11 mouse cellular contexts compared by ENCODE assay signal in genomic region chr10:43467659-43468058, GRCm38 (mm10). TPM values are rescaled to one million over a fixed set of nuclear protein-coding genes. Genes with fewer than 3 reads are reported as not detected.
DNase-seq lines count a peak whose midpoint lies in the region; ATAC-seq and TF ChIP-seq lines count a peak whose summit lies in the region.
"Had no signal": no experiment of that assay in that cellular context is flagged by ENCODE, and none has a peak within 500 bp of the region (broad histone marks: within the 10 kb centered on the region; RNA-seq: fewer than 3 reads in every experiment).

No protein-coding gene starts in this region.

- DNase-seq in heart, adult 9 months (ENCODE audit: low spot score in 2 of 2): no peak
- DNase-seq in testis, postnatal 14 days (ENCODE audit: low spot score): no peak
- DNase-seq in thymus, postnatal 25 days: peak; percentile 23
- no peak for DNase-seq in gastrocnemius, postnatal 25 days
- DNase-seq in MN1 (ENCODE audit: low spot score): no peak
- DNase-seq: cerebellum, postnatal 14 days had no signal

- no peaks in the 10 kb centered on the region for H3K27me3 ChIP-seq in heart, embryonic 11.5 days (ENCODE audit: control insufficient read depth, insufficient read depth, low read length)
- H3K27me3 ChIP-seq in testis, adult 2 months (ENCODE audit: control insufficient read depth, insufficient read depth, low read length): no peaks in the 10 kb centered on the region
- no peaks in the 10 kb centered on the region for H3K27me3 ChIP-seq in limb, embryonic 13.5 days
- H3K27me3 ChIP-seq: midbrain, embryonic 12.5 days; Patski had no signal

- no peak overlapping the region for H3K9ac ChIP-seq in heart, embryonic 11.5 days (ENCODE audit: low read depth, low read length)
- H3K9ac ChIP-seq in limb, embryonic 13.5 days: no peak overlapping the region
- H3K9ac ChIP-seq: midbrain, embryonic 12.5 days had no signal

- TF ChIP-seq CTCF in testis, adult 2 months (IDR thresholded peaks at IDR 0.05; ENCODE audit: control insufficient read depth, insufficient read depth, insufficient replicate concordance, low read depth, low read length): no peak

- TF ChIP-seq POLR2A in testis, adult 2 months (IDR thresholded peaks at IDR 0.05; ENCODE audit: control insufficient read depth, low read depth, low read length): no peak

- no peaks in the 10 kb centered on the region for H3K9me3 ChIP-seq in heart, embryonic 11.5 days (replicated peaks; ENCODE audit: control insufficient read depth, low read length)
- H3K9me3 ChIP-seq in limb, embryonic 13.5 days: no peaks in the 10 kb centered on the region; the same call in 1 of the 2 replicates
- H3K9me3 ChIP-seq: midbrain, embryonic 12.5 days had no signal

- H3K27ac ChIP-seq in heart, embryonic 11.5 days (ENCODE audit: low read depth, low read length): no peak overlapping the region
- H3K27ac ChIP-seq in testis, adult 2 months (ENCODE audit: control insufficient read depth, insufficient read depth, low read depth, low read length): no peak overlapping the region
- H3K27ac ChIP-seq in limb, embryonic 13.5 days: no peak overlapping the region
- H3K27ac ChIP-seq: midbrain, embryonic 12.5 days had no signal

- ATAC-seq in heart, embryonic 11.5 days (replicated peaks; ENCODE audit: insufficient number of reproducible peaks, low FRiP score, low TSS enrichment): peak; percentile 49; the same call in 1 of the 2 replicates
- no peak for ATAC-seq in limb, embryonic 13.5 days (ENCODE audit: low FRiP score, low read depth)
- ATAC-seq: Patski had no signal

- no peak overlapping the region; the same call in 1 of the 2 replicates for H3K4me3 ChIP-seq in heart, embryonic 11.5 days (ENCODE audit: low read depth, low read length)
- peak overlapping the region; percentile 25 for H3K4me3 ChIP-seq in testis, adult 2 months (ENCODE audit: control insufficient read depth, low read depth, low read length)
- H3K4me3 ChIP-seq in limb, embryonic 13.5 days: no peak overlapping the region
- H3K4me3 ChIP-seq: midbrain, embryonic 12.5 days had no signal

- WGBS in heart, embryonic 11.5 days (ENCODE audit: insufficient replicate concordance): 33% methylated on average over 13 of the region's 13 CpGs
- 37% methylated on average over 13 of the region's 13 CpGs for WGBS in limb, embryonic 13.5 days

- peak overlapping the region; percentile 55 for H3K4me2 ChIP-seq in heart, embryonic 11.5 days
- H3K4me2 ChIP-seq in limb, embryonic 13.5 days (replicated peaks): peak overlapping the region; percentile 47
- H3K4me2 ChIP-seq: midbrain, embryonic 12.5 days had no signal

- no peaks in the 10 kb centered on the region for H3K4me1 ChIP-seq in heart, embryonic 11.5 days (ENCODE audit: control insufficient read depth, insufficient read depth, low read length)
- peaks cover 2% of the 10 kb centered on the region for H3K4me1 ChIP-seq in testis, adult 2 months (ENCODE audit: control insufficient read depth, insufficient read depth, low read length)
- no peaks in the 10 kb centered on the region for H3K4me1 ChIP-seq in limb, embryonic 13.5 days
- H3K4me1 ChIP-seq: midbrain, embryonic 12.5 days had no signal

- H3K36me3 ChIP-seq in heart, embryonic 11.5 days (ENCODE audit: control insufficient read depth, insufficient read depth, low read length): no peaks in the 10 kb centered on the region
- H3K36me3 ChIP-seq in testis, adult 2 months (ENCODE audit: control insufficient read depth, insufficient read depth, low read length): no peaks in the 10 kb centered on the region
- no peaks in the 10 kb centered on the region for H3K36me3 ChIP-seq in limb, embryonic 13.5 days
- H3K36me3 ChIP-seq: midbrain, embryonic 12.5 days had no signal

RNA-seq across cellular contexts. Expression of gene Bend3, which starts 11.0 kb away (rescaled TPM):
- 3.9 and 4.1 TPM in 2 replicates for polyA plus RNA-seq in heart, embryonic 11.5 days (2014; fragmentation: Nextera tagmentation; extraction: Ambion mirVana)
- polyA plus RNA-seq in testis, adult 2 months (2012; rRNA removed): 3.9 and 4.4 TPM in 2 replicates
- 4.8 and 5.1 TPM in 2 replicates for polyA plus RNA-seq in limb, embryonic 13.5 days (2015; fragmentation: Nextera tagmentation; extraction: Ambion mirVana)
- 1 to 10 TPM; 2.9 to 3.6 TPM for total RNA-seq in gastrocnemius, postnatal 25 days (2021)

RNA-seq across cellular contexts. Expression of gene Gm9803, which starts 56.2 kb away (rescaled TPM):
- polyA plus RNA-seq in heart, embryonic 11.5 days (2014; fragmentation: Nextera tagmentation; extraction: Ambion mirVana): 11.5 and 22.7 TPM in 2 replicates
- 258 and 271 TPM in 2 replicates for polyA plus RNA-seq in testis, adult 2 months (2012; rRNA removed)
- polyA plus RNA-seq in limb, embryonic 13.5 days (2015; fragmentation: Nextera tagmentation; extraction: Ambion mirVana): 13.7 and 19.6 TPM in 2 replicates
- 10 to 100 TPM in 1 of 2 experiments, 1 to 10 TPM in 1; 6.6 to 16.7 TPM for total RNA-seq in gastrocnemius, postnatal 25 days (2021)

Comparison
In these comparisons a context has a peak if more than half of its experiments do, and no peak if none do; other contexts are left out.
1. RNA of gene Gm9803, which starts 56.2 kb away (polyA plus RNA-seq): 258 to 271 TPM in testis, adult 2 months; 11.5 to 22.7 TPM in heart, embryonic 11.5 days and 13.7 to 19.6 TPM in limb, embryonic 13.5 days; every median in the first group is over 10 times any median in the second.